Mouse (Mus musculus) embryonic fibroblast, embryonic 13.5 days (primary cell): Measurements from ENCODE around the gene Nell2.

Experiments used
- CTCF ChIP-seq: IDR thresholded peaks from 2 replicates; pipeline ENCODE4 v1.5.1; 2011; ENCODE audit warnings: mild to moderate bottlenecking, control low read depth, low read length, moderate library complexity, borderline replicate concordance; ENCODE audit not compliant: insufficient read depth
- POLR2A ChIP-seq: IDR thresholded peaks from 2 replicates; pipeline ENCODE4 v1.6.1; 2011; ENCODE audit warnings: low read depth, mild to moderate bottlenecking, control low read depth, low read length, moderate library complexity

DNA sequence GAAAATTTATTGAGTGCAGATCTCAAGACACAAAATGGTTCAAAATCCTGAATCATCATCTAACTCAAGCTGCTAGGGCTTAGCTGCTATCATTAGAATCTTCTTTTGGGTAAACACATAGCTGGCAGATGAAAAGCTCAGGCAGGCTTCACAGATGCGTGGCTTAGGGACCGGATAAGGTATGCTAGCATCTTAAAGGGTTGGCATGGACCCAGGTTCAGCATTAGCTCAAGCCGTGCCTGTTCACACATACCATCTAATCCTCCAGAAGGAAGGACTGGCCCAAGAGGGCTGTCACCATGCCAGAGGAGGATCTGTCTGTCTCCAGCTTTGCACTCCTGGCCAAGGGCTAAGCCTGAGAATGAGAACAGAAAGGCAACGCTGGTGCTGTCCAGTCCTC is 8.4 kb upstream of the Nell2 start:
- TF ChIP-seq POLR2A (no peak), CTCF (no peak)
